Mouse (Mus musculus) MN1 (cell line): Measurements from ENCODE around the gene Crtap.
A peak's percentile ranks its signal among the peaks of the same experiment; 100 is the strongest.

Source experiments
- DNase-seq: peaks from one replicate; pipeline ENCODE4 v3.0.0-alpha.2; 2016; ENCODE audit warnings: low spot score

Gene Crtap

GRCm38 (mm10) chr9:114389905-114390748, at the start of gene Crtap:
TSS of gene Crtap (minus strand) at chr9:114390675.
- DNase-seq = peak; percentile 73

- DNase-seq = peak; percentile 18
Observed at GRCm38 (mm10) chr9:114435668-114436067, 45.2 kb upstream of the Crtap start.

DNA sequence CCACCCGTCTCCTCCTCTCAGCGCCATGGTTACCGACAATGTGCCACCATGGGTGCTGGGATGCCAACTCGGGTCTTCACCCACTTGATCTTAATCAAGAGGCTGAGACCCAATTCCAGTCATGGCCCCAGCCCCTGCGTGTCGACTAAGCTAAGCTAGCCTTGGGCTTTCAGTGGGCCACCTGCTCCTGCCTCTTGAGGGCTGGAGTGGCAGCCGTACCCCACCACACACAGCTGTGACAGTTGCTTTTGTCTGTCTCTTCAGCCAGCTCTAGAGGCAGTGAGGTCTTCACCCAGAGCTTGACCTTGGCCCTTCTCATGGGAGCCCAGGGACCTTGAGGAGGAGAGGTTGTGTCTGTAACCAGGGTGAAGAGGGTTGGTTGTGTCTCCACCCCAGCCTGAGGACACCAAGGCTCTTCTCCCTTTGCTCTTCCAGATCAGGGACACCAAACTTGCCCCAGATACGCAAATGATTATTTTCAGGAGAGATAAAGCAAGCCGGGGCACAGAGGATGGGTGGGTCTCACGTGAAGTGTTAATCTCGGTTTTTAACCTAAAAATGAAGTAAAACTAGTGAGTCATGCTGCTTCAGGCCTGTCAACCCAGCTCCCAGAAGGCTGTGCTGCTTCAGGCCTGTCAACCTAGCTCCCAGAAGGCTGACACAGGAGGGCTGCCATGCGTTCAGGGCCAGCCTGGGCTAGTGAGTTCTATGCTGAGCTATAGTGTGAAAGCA, 37.8 kb upstream of the Crtap start:
- DNase-seq = no peak

DNA sequence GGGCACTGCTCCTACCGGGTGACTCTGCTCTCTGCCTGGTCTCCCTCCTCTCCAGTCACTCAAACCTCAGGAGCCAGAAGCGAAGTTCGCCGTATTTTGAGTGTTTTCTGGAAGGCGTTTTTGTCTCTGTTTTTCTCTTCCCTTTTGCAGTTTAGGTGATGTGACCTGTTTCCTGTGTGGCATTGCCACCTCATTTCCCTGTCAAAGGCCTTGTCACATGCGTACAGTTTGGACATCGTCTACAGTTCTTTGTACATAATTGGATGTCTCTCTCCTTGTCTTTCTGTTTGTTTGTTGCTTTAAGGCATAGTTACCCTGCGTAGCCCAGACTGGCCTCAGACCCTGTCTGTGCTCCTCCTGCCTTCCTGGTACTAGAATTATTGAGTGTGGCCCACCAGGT, 37.0 kb upstream of the Crtap start:
- no peak for DNase-seq

DNA sequence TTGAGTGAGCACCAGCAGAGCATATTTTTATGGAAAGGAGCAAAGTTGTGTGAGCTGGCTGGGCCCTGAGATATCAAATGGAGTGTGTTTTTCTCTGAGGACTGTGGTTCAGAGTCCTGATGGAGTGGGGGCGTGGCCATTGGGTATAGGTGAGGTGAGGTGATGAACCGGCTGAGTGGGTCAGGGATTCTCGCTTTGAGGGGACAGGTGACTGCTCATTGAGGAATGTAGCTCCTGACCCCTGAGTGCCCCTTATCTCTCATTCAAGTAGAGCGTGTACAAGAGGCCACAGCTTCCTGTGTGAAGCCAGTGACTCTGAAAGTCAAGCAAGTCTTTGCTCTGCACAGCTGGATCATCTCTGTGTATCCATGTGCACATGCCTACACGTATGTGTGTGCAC, 35.7 kb upstream of the Crtap start:
- DNase-seq = no peak

DNA sequence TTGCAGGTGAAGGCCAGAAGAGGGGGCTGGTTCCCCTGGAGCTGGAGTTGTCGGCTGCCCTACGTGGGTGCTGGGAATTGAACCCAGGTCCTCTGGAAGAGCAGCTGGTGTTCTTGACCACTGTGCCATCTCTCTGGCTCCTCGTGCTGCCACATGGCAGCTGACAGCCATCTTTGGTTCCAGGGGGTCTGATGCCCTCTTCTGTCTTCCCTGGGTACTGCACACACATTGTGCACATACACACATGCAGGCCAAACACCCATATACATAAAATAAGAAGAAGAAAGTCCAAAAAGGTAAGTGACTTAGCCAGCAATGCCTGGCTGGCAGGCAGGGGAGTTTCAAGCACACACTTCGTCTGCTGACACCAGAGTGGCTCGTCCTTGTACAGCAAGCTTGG, 35.1 kb upstream of the Crtap start:
- DNase-seq = no peak

DNA sequence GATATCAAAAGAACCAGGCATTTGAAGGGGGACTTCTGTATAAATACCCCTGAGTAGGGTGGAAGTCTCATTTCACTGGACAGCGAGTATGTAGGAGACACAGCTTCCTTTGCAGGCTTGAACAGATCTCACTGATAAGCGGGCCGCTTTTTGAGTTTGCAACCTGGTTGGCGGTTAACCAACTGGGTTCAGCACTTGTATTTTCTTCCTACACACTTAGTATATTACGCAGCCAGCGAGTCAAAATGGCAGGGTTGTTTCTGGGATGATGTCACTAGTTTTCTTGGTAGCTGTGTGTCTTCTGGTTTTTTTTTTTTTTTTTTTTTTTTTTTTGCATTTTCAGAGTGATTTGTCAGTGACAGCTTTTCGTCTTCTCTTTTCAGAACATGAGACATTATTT, 31.3 kb upstream of the Crtap start:
- no peak for DNase-seq

DNA sequence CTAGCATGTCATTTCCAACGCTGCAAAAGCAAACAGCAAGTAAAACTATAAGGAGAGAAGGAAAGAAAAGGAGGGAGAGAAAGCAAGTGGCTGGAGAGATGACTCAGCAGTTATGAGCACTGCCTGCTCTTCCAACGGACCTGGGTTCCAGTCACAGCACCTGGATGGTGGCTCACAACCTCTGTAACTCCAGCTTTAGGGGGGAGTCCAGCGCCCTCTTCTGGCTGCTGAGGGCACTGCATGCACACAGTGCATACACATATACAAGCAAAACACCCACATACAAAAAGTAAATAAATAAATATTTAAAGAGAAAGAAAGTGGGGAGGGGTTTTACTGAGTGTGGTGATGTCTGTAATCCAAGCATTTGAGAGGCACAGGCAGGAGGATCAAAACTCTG, 30.6 kb upstream of the Crtap start:
- no peak for DNase-seq

DNA sequence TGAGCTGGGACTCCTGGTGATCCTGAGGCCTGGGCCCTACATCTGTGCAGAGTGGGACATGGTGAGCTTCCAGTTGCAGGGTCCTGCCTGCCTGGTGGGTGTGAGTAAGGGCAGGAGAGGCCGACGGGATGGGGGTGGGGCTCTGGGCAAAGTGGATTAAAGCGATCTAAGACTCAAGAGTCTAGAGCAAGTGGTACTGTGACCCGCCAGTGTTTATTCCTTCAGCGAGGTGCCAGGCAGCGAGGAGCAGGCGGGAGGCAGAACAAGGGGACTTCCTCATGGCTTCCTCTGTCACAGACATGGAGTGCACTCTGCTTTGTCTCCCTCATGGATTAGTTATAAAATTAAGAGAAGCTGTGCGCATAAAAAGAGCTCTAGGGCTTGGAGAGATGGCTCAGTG, 30.0 kb upstream of the Crtap start:
- no peak for DNase-seq

DNA sequence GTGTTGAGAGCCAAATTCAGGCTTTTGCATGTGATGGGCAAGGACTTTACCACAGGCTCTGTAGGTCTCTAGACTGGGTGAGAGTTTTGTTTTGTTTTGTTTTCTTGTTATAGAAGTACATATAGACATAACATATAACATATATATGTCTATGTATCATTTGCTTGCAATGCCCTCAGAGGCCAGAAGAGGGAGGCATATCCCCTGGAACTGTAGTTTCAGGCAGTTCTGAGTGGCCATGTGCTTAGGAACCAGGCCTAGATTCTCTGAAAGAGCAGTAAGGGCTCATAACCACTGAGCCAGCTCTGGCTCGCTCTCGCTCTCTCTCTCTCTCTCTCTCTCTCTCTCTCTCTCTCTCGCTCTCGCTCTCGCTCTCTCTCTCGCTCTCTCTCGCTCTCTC, 27.7 kb upstream of the Crtap start:
- DNase-seq = peak; percentile 50

- DNase-seq = no peak
Observed at GRCm38 (mm10) chr9:114416646-114417517, 26.4 kb upstream of the Crtap start.

GRCm38 (mm10) chr9:114415701-114416100, 25.2 kb upstream of the Crtap start:
- DNase-seq = peak; percentile 53

- DNase-seq = no peak
Observed at GRCm38 (mm10) chr9:114413866-114414265, 23.4 kb upstream of the Crtap start.

DNA sequence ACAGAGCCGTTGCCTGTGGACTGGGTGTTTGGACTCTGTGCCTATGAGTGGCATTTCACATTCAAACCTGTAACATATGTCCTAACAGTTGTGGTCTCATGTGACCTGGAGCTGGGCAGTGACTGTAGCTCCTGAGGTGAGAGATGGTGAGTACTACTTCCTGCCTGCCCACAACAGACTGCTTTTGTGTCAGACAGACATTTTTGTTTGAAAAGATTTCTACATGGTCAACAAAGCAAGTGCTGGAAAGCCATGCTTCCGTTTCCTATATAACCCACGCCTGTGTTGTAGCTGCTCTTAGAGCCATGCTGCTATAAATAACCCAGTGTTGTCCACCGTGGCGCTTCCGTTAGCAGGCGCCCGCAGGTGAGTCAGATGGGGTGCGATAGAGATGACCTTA, 21.9 kb upstream of the Crtap start:
- DNase-seq = no peak

- DNase-seq = no peak
Observed at GRCm38 (mm10) chr9:114411295-114411694, 20.8 kb upstream of the Crtap start.

- DNase-seq = no peak
Observed at GRCm38 (mm10) chr9:114410313-114410862, 19.9 kb upstream of the Crtap start.

- no peak for DNase-seq
Observed at GRCm38 (mm10) chr9:114407676-114408075, 17.2 kb upstream of the Crtap start.

GRCm38 (mm10) chr9:114401685-114402080, 11.2 kb upstream of the Crtap start:
- DNase-seq = peak; percentile 61

- peak; percentile 82 for DNase-seq
Observed at GRCm38 (mm10) chr9:114400949-114401684, 10.6 kb upstream of the Crtap start, which contains the start of the genes Glb1 and Tmppe. TSS of gene Glb1 (plus strand) at chr9:114401076. TSS of gene Tmppe (plus strand) at chr9:114401105.

DNA sequence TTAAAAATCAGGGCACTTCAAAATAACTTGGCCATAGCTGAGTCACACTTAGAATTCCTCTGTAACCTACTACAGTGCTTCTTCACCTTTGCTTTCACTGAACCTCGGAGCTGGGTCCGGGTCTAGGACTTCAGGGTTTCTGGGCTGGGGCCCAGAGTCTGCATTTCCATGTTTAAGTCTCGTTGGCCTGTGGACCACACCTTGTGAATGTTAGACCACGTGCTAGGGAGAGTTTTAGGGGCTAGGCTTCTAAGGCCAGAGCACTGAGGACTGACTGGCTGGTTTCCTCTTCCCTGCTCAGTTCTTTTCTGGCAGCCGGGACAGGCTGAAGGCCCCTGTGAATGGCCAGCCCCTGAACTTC, 10.1 kb upstream of the Crtap start:
- no peak for DNase-seq

DNA sequence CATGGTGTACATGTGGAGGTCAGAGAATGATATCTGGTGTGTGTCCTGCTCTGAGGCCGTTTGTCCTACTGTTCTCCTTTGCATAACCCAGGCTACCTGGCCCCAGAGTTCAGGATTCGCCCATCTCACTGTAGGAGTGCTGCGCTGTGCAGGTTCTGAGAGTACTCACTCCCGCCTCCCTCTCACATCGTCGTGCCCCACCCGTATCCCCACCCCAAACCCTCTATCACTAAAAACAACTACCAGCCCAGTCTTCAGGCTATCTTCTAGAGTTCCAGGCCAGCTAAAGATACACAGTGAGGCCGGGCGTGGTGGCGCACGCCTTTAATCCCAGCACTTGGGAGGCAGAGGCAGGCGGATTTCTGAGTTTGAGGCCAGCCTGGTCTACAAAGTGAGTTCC, 9.2 kb upstream of the Crtap start:
- no peak for DNase-seq
